Mouse (Mus musculus) splenic B cell, adult 2 months (primary cell): ENCODE data around the gene Pnliprp1.

ENCODE experiments used
- DNase-seq: peaks from one replicate; pipeline ENCODE4 v3.0.0-alpha.2; 2011; ENCODE audit warnings: low read depth, low spot score
- H3K27me3 ChIP-seq: 2 replicates; pipeline ENCODE4 v1.6.1; 2012; ENCODE audit warnings: mild to moderate bottlenecking, low read length, moderate library complexity, mixed read lengths; ENCODE audit not compliant: control insufficient read depth, poor library complexity, insufficient read depth, severe bottlenecking
- H3K36me3 ChIP-seq: 2 replicates; pipeline ENCODE4 v1.6.1; 2012; ENCODE audit warnings: mild to moderate bottlenecking, low read length, moderate library complexity, mixed read lengths; ENCODE audit not compliant: control insufficient read depth, poor library complexity, insufficient read depth, severe bottlenecking

Gene Pnliprp1

GRCm38 (mm10) chr19:58750822-58751221 lies 22.1 kb downstream of the Pnliprp1 start:
- DNase-seq, result no peak
- Histone ChIP-seq H3K27me3 (no peaks in the 10 kb centered on the region), H3K36me3 (no peaks in the 10 kb centered on the region)

DNA sequence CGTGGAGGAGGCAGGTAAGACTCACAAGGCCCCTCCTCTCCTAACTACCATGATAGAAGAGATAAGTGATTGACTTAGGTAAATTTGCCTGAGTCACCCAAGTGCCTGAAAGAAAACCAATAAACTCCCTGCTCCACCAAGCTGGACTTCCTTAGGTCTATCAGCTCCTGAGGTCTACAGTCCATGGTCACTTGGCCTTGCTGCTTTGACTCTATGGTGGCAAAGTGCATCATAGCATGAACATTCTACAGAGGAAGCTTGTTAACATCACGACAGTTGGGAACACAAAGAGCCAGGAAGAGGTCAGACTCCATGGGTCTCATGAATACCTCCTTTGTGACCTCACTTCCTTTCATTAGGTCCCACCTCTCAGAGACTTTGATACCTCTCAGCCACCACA lies 22.8 kb downstream of the Pnliprp1 start:
- DNase-seq, result no peak
- H3K36me3 ChIP-seq, result no peaks in the 10 kb centered on the region

DNA sequence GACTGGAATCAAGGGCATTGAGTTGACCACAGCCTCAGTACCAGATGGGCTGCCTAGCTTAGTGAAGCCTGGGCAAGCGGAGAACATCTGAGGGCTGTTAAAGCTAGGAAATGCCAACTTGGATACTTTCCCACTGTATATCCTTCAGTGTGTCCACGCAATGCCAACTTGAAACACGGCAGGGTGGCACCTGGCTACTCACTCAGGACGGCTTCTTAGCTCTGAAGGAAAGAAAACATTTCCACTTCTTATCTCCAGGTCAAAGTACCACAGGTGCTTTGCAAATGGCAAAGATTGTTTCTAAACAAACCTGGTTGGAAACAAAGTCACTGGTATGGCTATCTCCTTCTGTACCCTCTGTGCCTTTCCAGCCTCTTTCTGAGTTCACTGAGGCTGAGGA lies 30.2 kb downstream of the Pnliprp1 start:
- no peak for DNase-seq
- Histone ChIP-seq H3K36me3 (no peaks in the 10 kb centered on the region), H3K27me3 (no peaks in the 10 kb centered on the region)

More for the DNA sequence above, 22.8 kb downstream of the Pnliprp1 start:
- H3K27me3 ChIP-seq, result no peaks in the 10 kb centered on the region

- no peaks in the 10 kb centered on the region for H3K36me3 ChIP-seq
- H3K27me3 ChIP-seq, result no peaks in the 10 kb centered on the region
- DNase-seq, result no peak
Observed at GRCm38 (mm10) chr19:58759423-58759822, 30.7 kb downstream of the Pnliprp1 start, which contains the start of gene Pnliprp2. Gene Pnliprp2, plus strand, starts transcription at chr19:58759719.

DNA sequence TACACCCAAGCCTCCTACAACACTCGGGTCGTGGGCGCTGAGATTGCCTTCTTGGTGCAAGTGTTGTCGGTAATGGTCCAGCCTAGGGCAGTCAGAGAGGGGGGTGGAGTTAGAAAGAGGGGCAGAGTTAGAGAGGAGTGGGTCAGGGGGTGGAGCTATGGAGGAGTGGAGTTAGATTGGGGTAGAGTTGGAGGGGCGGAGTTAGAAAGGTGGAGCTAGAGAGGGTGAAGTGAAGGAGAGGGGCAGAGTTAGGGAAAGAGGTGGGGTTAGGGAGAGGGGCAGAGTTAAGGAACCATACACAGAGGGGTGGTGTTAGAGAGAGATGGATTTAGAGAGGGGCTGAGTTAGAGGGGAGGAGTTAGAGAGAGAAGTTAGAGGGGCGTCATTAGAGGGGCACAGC lies 33.6 kb downstream of the Pnliprp1 start:
- no peak for DNase-seq
- no peaks in the 10 kb centered on the region for H3K27me3 ChIP-seq
- H3K36me3 ChIP-seq, result no peaks in the 10 kb centered on the region

GRCm38 (mm10) chr19:58762848-58763541 lies 34.3 kb downstream of the Pnliprp1 start:
- Histone ChIP-seq H3K36me3 (no peaks in the 10 kb centered on the region), H3K27me3 (no peaks in the 10 kb centered on the region)
- DNase-seq, result peak; percentile 4

DNA sequence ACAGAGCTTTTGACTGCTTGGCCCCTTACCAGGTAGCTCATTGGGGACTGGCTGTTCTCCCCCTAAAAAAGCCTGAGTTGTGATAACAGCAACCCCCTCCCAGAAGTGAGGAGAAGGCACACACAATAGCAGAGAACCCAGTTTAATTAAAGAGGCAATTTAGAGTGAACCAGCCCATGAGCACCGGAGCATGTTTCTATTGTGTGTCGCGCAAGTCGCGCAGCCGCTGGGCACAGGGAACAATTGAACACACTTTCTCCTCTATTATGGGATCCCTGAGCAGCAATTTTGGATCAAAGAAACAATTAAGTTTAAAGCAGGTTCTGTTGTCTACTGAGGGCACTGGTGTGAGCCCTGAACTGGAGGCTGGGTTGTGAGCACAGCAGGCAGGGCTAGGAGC lies 38.6 kb downstream of the Pnliprp1 start:
- H3K27me3 ChIP-seq, result no peaks in the 10 kb centered on the region
- H3K36me3 ChIP-seq, result no peaks in the 10 kb centered on the region
- DNase-seq, result no peak

GRCm38 (mm10) chr19:58776461-58776860 lies 47.8 kb downstream of the Pnliprp1 start:
- no peak for DNase-seq
- no peaks in the 10 kb centered on the region for H3K36me3 ChIP-seq
- no peaks in the 10 kb centered on the region for H3K27me3 ChIP-seq

- Histone ChIP-seq H3K27me3 (no peaks in the 10 kb centered on the region), H3K36me3 (no peaks in the 10 kb centered on the region)
- no peak for DNase-seq
Observed at GRCm38 (mm10) chr19:58781566-58781965, 52.9 kb downstream of the Pnliprp1 start.

DNA sequence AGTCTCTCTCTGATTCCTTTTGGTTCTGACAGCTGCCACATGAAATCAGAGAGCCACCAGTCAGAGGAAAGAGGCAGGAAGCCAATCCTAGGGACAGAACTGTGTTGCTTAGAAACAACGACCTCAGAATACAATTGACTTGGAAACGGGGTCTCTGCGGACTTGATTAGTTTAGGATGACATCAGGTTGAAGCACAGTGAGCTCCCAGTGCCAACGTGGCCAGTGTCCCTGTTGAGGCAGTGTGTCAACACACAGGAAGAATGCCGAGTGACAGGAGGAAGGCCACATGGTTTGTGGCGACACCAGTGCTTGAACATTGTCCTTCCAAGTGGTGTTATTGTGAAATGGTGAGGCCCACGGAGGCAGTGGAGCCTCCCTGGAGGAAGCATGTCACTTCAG lies 55.3 kb downstream of the Pnliprp1 start:
- no peaks in the 10 kb centered on the region for H3K36me3 ChIP-seq
- no peaks in the 10 kb centered on the region for H3K27me3 ChIP-seq
- DNase-seq, result no peak

- no peak for DNase-seq
- Histone ChIP-seq H3K27me3 (no peaks in the 10 kb centered on the region), H3K36me3 (no peaks in the 10 kb centered on the region)
Observed at GRCm38 (mm10) chr19:58789194-58789593, 60.5 kb downstream of the Pnliprp1 start.
